Mouse (Mus musculus): ENCODE results near the gene Tmem186. TPM values are rescaled to one million over a fixed set of nuclear protein-coding genes. Genes with fewer than 3 reads are reported as not detected.

The Tmem186 gene
- total RNA-seq, 2 experiments from 2014 or later: 8.6 to 9.2 TPM

GRCm38 (mm10) chr16:8667261-8667660 lies 29.7 kb upstream of the Tmem186 start:
- DNase-seq: no peak

DNA sequence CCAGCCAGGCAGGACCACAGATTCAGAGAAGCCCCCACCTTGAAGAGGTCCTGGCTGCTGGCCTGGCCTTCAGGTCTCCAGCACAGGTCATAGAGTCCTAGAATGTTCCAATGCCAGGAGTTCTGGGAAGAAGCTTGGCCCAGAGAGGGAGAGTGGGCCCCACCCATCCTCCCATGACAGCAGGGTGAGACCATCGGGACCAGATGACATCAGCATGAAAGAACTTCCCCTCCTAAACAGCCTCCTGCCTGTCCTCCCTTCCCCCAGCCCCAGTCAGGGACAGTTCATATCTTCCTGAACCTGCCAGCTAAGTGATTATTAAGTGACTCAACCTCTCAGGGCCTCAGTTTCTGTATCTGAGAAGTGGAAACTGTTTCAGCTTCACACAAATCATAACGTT lies 28.9 kb upstream of the Tmem186 start:
- DNase-seq: no peak

DNA sequence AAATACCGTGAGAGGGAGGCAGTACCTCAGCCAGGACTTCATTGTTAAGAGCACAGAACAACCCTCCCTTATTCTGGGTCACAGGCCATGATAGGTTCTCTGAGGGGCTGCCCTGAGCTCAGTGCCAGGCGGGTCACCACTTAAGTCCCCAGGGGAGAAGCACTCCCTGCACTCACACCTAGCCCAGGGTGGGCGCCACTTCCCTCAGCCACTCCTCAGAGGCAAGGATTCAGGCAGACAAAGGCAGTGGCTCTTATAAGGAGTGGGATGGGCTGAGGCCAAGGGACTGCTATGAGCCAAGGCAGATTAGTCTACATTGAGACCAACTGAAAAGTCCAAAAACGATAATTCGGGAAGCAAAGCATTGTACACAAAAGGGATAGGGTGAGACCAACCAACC lies 27.9 kb upstream of the Tmem186 start:
- DNase-seq: no peak

- peak; percentile 39 for DNase-seq
These were observed 26.4 kb upstream of the Tmem186 start for GRCm38 (mm10) chr16:8663606-8664539.

GRCm38 (mm10) chr16:8663022-8663421 lies 25.5 kb upstream of the Tmem186 start:
- no peak for DNase-seq

- DNase-seq: no peak
These were observed 21.3 kb upstream of the Tmem186 start for GRCm38 (mm10) chr16:8658764-8659163.

DNA sequence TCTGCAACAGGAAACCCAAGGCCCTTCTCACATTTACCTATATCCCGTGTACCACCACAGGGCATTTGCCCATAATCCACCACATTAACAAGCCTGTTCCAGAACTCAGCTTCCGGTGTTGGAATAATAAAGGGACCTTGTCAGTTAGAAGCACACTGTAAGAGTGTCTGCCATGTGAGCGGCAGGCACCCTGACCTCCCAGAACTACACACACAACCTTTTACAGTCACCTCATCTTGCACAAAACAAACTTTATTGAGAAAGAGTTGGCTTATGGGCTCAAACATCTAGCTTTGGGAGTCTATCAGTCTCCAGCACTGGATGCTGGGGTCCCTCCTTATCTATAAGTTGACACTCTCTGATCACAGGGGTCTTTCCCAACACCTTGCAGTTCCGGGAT lies 20.8 kb upstream of the Tmem186 start:
- no peak for DNase-seq

DNA sequence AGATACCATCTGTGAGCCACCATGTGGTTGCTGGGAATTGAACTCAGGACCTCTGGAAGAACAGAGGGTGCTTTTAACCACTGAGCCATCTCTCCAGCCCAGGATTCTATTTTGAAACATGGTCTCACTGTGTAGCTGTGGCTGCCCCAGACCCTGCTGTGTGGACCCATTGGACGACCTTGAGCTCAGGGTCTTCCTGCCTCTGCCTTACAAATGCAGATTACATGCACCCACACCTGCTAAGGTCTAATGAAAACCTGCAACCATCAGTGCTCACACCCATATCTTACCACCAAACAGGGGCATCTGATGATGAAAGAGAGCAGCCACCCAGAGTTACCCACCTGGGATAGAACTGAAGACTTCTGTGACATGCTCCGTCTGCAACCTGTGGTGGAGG lies 18.7 kb upstream of the Tmem186 start:
- DNase-seq: no peak

- DNase-seq: no peak
These were observed 18.1 kb upstream of the Tmem186 start for GRCm38 (mm10) chr16:8655599-8655998.

- no peak for DNase-seq
These were observed 17.6 kb upstream of the Tmem186 start for GRCm38 (mm10) chr16:8655108-8655507.

- no peak for DNase-seq
These were observed 12.5 kb upstream of the Tmem186 start for GRCm38 (mm10) chr16:8650007-8650406.

DNA sequence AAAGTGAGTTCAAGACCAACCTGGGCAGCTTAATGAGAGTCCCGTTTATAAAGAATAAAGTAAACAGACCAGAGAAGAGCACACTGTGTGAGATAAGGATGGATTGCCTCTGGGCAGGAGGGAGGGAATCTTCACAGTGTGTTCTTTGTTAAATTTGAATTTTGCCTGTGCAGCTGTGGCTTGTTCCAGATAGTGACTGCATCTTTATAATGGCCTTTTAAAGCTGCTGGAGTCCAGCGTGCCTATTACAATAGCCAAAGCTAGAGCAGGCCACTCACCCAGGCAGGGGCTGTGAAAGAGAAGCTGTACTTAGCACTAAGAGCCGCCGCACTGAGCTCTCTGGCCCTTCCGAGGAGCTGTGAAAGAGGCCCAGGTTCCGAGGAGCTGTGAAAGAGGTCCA lies 8.0 kb upstream of the Tmem186 start:
- DNase-seq: no peak

GRCm38 (mm10) chr16:8643855-8644254 lies 6.3 kb upstream of the Tmem186 start:
- no peak for DNase-seq

GRCm38 (mm10) chr16:8639466-8640191 lies 2.1 kb upstream of the Tmem186 start:
- no peak for DNase-seq

DNA sequence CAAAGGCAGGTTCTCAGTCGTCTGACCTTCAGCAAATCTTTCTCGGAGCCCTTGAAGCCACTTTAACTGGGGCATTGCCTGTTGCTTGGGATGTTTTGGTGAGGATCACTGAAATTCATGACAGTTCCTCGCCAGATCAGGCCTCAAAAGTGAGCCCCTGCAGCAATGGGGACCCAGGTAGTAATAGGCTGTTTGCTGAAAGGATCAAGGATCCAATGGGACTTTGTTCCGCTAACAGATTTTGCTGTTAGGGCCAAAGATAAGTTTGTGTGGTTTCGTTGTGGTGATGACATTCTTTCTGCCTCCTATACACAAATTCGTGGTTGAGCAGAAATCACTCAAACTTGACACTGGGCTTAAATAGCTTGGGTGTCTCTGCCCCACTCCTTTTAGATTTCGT lies 619 bp upstream of the Tmem186 start:
- no peak for DNase-seq

DNA sequence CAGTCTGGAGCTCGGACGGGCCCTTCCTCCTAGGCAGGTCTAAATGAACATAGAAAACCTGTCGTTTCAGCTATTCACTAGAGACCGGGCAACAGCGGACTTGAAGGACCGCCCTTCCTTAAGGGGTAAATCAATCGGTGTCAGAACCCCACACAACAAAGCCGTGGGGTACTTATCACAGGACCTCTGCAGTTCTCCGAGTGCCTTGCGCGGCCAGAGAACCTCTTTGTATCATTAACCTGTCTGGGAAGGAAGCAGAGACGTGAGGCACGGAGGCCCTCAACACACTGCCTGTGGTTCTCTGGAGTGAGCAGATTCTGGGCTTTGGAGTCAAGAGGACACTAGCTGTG lies 670 bp downstream of the Tmem186 start:
- no peak for DNase-seq

DNA sequence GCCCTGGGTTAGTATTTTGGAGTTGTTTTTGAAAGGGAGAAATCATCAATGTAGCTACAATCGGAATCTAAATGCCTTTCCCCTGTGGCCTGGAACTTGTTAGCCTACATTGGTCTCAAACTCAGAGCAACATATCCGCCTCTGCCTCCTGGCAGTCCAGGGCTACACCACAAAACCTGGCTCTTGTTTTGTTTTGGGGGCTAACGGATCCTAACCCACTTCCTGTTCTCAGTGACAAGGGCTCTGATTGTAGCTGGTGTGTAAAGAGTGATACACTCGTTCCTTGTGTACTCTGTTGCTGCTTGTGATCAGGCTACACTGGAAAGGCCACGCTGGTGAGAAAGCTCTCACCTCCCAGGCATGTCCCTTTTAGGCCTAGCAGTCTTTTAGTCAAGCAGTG lies 6.1 kb downstream of the Tmem186 start:
- no peak for DNase-seq

DNA sequence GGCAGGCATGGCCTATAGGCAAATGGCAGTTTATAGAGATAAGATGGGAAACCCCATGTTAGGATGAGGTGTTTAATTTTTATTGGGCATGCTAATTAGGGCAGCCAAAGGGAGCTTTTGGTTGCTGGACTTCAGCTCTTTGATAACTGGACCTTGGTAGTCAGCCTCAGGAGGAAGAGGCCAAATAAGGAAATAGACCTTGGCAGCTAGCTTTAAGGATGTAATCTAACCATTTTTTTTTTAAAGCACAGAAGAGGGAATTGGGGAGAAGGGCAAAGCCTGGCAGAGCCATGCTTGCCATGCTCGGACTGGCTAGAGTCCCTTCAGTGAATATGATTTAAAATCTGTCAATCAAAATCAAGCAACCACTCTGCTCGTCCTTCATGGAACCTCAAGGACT lies 7.1 kb downstream of the Tmem186 start:
- no peak for DNase-seq

DNA sequence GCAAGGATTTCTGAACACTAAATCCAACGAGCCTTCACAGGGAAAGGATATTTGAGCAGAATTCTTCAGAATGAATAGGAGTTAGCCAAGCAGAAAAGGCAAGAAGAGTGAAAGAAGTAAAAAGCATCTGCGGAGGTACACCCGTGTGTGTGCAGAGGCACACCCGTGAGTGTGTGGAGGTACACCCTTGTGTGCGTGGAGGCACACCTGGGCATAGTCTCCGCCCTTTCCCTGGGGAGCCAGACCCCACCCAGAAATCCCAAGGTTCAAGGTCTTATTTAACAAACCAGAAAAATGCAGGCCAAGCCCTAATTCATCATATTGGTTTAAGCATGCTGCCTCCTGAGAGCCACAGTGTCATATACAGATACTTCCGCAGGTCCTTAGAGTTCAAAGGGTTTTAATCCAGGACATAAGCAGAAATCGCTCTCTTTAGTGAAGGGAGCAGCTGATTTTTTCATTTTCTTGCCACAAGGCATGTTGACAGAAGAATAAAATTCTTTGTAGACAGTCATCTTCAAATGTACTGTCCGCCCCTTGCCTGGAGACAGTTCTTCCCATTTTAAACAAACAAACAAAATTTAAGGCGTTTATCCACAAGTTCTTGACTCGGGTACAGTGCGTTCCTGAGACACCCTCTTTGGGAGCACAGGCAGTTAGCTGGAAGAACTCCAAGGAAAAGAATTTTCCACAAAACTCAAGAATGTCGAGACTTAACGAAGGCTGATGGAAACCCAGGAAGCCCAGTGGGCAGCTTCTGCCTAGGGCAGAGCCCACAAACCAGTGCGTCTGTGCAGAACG lies 17.0 kb downstream of the Tmem186 start:
- DNase-seq: no peak

- DNase-seq: no peak
These were observed 17.7 kb downstream of the Tmem186 start for GRCm38 (mm10) chr16:8619659-8620314.

GRCm38 (mm10) chr16:8613447-8613846 lies 24.1 kb downstream of the Tmem186 start:
- DNase-seq: no peak

- DNase-seq: no peak
These were observed 24.5 kb downstream of the Tmem186 start for GRCm38 (mm10) chr16:8613039-8613438.

Data from gastrocnemius, postnatal 10 days (tissue).